Mouse (Mus musculus): Measurements from ENCODE around the gene Snap47. TPM values are rescaled to one million over a fixed set of nuclear protein-coding genes. Genes with fewer than 3 reads are reported as not detected.

The Snap47 gene
- polyA plus RNA-seq, 1 experiment: 0.58 TPM

DNA sequence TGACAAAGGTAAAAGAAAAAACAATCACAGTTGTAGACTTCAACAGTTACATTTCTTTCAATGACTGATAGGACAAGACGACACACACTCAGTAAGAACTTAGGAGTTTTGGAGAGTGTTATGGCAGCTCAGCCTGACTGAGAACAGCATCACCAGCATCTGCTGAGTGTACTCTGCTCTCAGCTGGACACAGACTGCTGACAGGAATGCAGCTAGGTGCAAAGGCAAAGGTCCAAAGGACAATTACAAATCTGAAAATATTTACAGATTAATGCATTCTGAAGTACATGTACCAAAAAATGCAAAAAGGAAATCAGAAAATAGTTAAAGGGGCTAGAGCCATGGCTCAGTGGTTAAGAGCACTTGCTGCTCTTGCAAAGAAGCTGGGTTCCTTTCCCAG is 21.0 kb downstream of the Snap47 start:
- peaks cover 11% of the 10 kb centered on the region; the same call in 1 of the 2 replicates for H3K36me3 ChIP-seq (ENCODE audit: control insufficient read depth)
- H3K4me1 ChIP-seq (ENCODE audit: control insufficient read depth): no peaks in the 10 kb centered on the region
- H3K9me3 ChIP-seq (ENCODE audit: control insufficient read depth, low read length): no peaks in the 10 kb centered on the region
- H3K27me3 ChIP-seq (ENCODE audit: control insufficient read depth): no peaks in the 10 kb centered on the region
- TF ChIP-seq GATA1 (IDR thresholded peaks at IDR 0.05; ENCODE audit: low read length): no peak
- TF ChIP-seq TAL1 (IDR thresholded peaks at IDR 0.05; ENCODE audit: low read length): no peak
- H3K4me3 ChIP-seq (replicated peaks): no peak overlapping the region

DNA sequence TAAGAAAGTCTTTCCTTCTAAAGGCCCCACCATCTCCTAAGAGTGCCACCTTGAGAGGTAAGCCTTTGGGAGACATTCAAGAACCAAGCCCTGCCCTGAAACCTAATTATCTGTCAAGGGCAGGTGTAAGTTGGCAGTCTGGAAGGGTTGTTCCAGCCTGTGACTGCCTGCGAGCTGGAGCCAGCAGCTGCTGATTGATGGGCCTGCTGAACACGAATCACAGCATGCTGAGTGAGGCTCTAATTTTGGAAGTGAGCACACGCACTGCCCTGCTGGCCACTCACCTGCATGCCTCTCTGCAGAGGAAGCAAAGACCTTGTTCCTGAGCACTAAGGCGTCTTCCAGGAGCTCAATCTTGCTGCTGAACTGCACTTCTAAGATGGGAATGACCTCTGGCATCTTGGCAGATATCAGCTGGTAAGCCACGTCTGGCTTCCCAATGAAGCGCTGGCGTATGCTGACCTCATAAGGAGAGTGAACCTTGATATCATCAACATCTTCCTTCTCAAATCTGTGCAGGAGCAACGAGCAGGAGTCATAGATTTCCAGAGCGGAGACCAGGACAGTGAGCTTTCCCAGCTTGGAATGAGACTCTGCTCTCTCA is 22.8 kb downstream of the Snap47 start:
- Histone ChIP-seq H3K4me1 (ENCODE audit: control insufficient read depth) (no peaks in the 10 kb centered on the region), H3K36me3 (ENCODE audit: control insufficient read depth) (peaks cover 11% of the 10 kb centered on the region; the same call in 1 of the 2 replicates), H3K4me3 (replicated peaks) (no peak overlapping the region), H3K9me3 (ENCODE audit: control insufficient read depth, low read length) (no peaks in the 10 kb centered on the region), H3K27me3 (ENCODE audit: control insufficient read depth) (no peaks in the 10 kb centered on the region)
- no peak for TF ChIP-seq GATA1 (IDR thresholded peaks at IDR 0.05; ENCODE audit: low read length)
- TF ChIP-seq TAL1 (IDR thresholded peaks at IDR 0.05; ENCODE audit: low read length): no peak

DNA sequence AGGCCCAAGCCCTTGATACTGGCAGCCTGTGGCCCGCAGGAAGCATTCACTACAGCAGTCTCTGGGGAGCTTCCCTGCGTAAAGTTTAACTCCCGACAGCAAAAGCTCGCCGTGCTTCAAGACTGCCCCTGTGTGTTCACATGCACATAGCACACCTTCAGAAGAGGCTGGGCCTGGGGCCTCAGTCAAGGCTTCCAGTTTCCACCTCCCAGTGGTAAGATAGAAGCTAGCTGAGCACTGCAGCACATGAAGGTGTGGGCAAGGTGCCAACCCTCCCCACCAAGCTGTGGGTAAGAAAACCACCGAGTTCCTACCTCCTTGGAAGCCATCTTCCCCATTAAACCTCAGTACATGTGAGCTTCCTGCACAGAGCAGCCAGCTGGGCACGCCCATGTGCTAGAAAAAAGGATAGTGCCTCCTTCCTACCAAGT is 25.3 kb downstream of the Snap47 start:
- Histone ChIP-seq H3K27me3 (ENCODE audit: control insufficient read depth) (no peaks in the 10 kb centered on the region), H3K9me3 (ENCODE audit: control insufficient read depth, low read length) (no peaks in the 10 kb centered on the region), H3K4me1 (ENCODE audit: control insufficient read depth) (no peaks in the 10 kb centered on the region), H3K36me3 (ENCODE audit: control insufficient read depth) (peaks cover 19% of the 10 kb centered on the region; the same call in 1 of the 2 replicates), H3K4me3 (replicated peaks) (no peak overlapping the region)
- TF ChIP-seq GATA1 (IDR thresholded peaks at IDR 0.05; ENCODE audit: low read length) (no peak), TAL1 (IDR thresholded peaks at IDR 0.05; ENCODE audit: low read length) (no peak)

DNA sequence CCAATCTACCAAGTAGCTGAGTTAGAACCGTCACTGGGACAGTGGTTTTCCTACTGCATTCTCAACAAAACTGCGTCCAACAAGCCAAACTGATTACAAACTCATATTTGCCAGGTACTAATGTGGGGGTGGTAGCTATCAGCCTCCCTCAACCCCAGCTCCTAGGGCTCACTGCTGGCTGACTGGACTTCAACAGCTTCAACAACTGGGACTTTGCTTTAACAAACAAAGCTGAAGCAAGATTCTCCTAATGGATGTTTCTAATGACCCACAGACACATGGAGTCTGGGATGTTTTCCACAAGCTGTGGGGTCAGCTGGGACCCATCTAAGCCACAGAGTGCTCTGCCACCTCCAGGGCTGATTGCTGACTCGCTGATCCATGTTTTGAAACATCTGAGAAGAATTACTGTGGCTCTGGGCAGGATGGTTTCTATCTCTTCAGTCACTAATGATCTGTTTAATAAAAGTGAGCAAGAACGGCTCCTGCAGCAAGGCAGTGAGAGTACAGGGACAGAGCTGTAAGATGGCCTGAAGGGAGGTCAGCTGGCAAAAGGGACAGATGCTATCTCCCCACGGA is 27.9 kb downstream of the Snap47 start:
- no peaks in the 10 kb centered on the region for H3K4me1 ChIP-seq (ENCODE audit: control insufficient read depth)
- no peak for TF ChIP-seq TAL1 (IDR thresholded peaks at IDR 0.05; ENCODE audit: low read length)
- TF ChIP-seq GATA1 (IDR thresholded peaks at IDR 0.05; ENCODE audit: low read length): no peak
- H3K36me3 ChIP-seq (ENCODE audit: control insufficient read depth): peaks cover 17% of the 10 kb centered on the region; the same call in 1 of the 2 replicates
- H3K27me3 ChIP-seq (ENCODE audit: control insufficient read depth): no peaks in the 10 kb centered on the region
- H3K4me3 ChIP-seq (replicated peaks): no peak overlapping the region
- H3K9me3 ChIP-seq (ENCODE audit: control insufficient read depth, low read length): no peaks in the 10 kb centered on the region

DNA sequence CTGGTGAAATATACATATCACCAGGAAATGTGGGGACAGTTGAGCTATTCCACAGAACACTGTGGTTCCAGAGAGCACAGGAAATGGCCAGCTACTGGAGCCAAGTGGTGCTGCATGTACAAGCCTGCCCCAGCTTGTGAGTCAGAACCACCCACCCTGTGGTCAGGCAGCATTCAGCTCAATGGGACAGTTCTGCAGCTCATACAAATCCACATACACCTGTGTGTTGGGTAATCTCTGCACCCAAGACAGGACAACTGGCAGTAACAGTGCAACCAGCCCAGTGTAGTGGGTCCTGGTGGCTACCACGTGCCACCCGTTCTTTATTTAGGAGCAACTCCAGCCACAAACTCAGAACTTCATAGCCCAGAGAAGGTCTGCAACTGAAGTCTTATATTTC is 29.0 kb downstream of the Snap47 start:
- Histone ChIP-seq H3K36me3 (ENCODE audit: control insufficient read depth) (peaks cover 14% of the 10 kb centered on the region; the same call in 1 of the 2 replicates), H3K4me3 (replicated peaks) (no peak overlapping the region), H3K4me1 (ENCODE audit: control insufficient read depth) (no peaks in the 10 kb centered on the region), H3K9me3 (ENCODE audit: control insufficient read depth, low read length) (no peaks in the 10 kb centered on the region), H3K27me3 (ENCODE audit: control insufficient read depth) (no peaks in the 10 kb centered on the region)
- no peak for TF ChIP-seq TAL1 (IDR thresholded peaks at IDR 0.05; ENCODE audit: low read length)
- no peak for TF ChIP-seq GATA1 (IDR thresholded peaks at IDR 0.05; ENCODE audit: low read length)

DNA sequence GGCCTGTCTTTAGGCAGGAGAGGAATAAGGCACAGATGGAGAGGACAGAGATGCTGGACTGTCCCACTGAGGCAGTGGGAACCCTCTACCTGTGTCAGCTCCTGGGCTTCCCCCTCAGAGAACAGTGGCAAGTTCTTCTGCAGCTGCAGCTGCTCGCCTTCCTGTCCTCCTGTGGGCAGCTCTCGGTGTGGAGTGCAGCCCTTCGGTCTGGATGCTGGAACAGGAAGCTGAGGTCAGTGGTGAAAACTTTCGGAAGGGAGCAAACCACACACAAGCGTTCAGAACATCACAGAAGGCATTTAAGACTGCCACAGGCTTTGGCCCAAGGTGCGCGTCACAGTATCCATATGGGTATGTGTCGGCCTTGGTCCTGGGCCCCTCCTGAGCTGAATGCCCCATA is 29.6 kb downstream of the Snap47 start:
- Histone ChIP-seq H3K27me3 (ENCODE audit: control insufficient read depth) (no peaks in the 10 kb centered on the region), H3K36me3 (ENCODE audit: control insufficient read depth) (peaks cover 10% of the 10 kb centered on the region; the same call in 1 of the 2 replicates), H3K4me1 (ENCODE audit: control insufficient read depth) (no peaks in the 10 kb centered on the region), H3K9me3 (ENCODE audit: control insufficient read depth, low read length) (no peaks in the 10 kb centered on the region), H3K4me3 (replicated peaks) (no peak overlapping the region)
- no peak for TF ChIP-seq GATA1 (IDR thresholded peaks at IDR 0.05; ENCODE audit: low read length)
- TF ChIP-seq TAL1 (IDR thresholded peaks at IDR 0.05; ENCODE audit: low read length): no peak

DNA sequence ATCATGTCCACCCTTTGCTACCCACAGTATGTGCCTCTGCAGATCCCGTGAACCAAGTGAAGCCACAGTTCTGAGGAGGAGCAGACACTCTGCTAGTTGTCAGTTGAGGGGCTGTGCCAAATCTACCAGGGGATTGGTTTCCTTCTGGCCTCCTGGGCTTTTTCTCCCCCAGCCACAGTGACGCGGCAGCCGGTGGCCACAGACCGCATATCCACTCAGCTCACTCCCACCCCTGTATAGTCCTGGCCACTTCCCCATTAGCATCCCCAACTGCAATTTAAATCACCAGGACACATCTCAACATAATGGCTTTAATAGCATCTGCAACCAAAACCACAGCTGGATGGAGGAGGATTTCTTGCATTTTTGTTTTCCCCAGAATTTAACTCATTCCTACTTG is 32.3 kb downstream of the Snap47 start:
- no peak for TF ChIP-seq TAL1 (IDR thresholded peaks at IDR 0.05; ENCODE audit: low read length)
- TF ChIP-seq GATA1 (IDR thresholded peaks at IDR 0.05; ENCODE audit: low read length): no peak
- Histone ChIP-seq H3K9me3 (ENCODE audit: control insufficient read depth, low read length) (no peaks in the 10 kb centered on the region), H3K4me1 (ENCODE audit: control insufficient read depth) (no peaks in the 10 kb centered on the region), H3K36me3 (ENCODE audit: control insufficient read depth) (peaks cover 9% of the 10 kb centered on the region; the same call in 1 of the 2 replicates), H3K27me3 (ENCODE audit: control insufficient read depth) (no peaks in the 10 kb centered on the region), H3K4me3 (replicated peaks) (no peak overlapping the region)

DNA sequence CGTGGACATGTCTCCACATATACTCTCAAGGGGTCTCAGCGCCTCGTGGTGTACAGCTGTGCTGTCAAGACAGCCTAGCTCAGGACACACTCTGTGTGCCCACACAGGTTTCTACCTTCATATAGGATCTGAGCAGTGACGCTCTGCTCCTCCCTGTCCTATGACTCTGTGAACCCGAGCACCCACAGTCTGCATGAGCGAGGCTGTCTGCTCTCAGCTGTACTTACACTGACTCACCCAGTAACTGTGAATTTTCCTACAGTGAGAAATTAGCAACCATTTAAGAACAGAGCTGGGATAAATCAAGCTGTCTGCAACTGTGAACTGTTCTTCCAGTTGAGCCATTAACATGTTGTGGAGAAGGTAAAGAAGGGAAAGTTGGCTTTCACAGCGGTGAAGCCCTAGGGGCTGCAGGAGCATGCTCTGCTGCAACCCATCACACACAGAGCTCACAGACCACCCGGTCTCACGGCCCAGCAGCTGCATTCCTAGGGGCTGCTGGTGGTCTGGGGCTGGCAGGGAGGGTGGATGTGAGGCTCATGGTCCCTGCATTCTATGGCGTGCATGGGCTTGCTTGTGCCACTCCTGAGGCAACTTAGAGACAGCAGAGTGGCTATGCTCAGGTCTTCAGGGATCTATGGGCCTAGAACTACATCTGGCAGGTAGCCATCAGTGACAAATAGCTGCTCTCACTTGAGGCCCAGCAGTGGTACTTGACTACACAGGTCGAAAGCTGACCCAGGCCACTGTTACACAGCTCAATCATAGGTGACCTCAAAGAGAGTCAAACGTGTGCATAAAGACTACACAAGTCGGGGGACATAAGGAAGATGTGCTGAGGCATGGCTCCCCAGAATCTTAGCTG is 37.8 kb downstream of the Snap47 start:
- Histone ChIP-seq H3K36me3 (ENCODE audit: control insufficient read depth) (peaks cover 9% of the 10 kb centered on the region; the same call in 1 of the 2 replicates), H3K4me1 (ENCODE audit: control insufficient read depth) (peaks cover 3% of the 10 kb centered on the region), H3K4me3 (replicated peaks) (no peak overlapping the region), H3K27me3 (ENCODE audit: control insufficient read depth) (no peaks in the 10 kb centered on the region), H3K9me3 (ENCODE audit: control insufficient read depth, low read length) (no peaks in the 10 kb centered on the region)
- TF ChIP-seq TAL1 (IDR thresholded peaks at IDR 0.05; ENCODE audit: low read length): no peak
- no peak for TF ChIP-seq GATA1 (IDR thresholded peaks at IDR 0.05; ENCODE audit: low read length)

DNA sequence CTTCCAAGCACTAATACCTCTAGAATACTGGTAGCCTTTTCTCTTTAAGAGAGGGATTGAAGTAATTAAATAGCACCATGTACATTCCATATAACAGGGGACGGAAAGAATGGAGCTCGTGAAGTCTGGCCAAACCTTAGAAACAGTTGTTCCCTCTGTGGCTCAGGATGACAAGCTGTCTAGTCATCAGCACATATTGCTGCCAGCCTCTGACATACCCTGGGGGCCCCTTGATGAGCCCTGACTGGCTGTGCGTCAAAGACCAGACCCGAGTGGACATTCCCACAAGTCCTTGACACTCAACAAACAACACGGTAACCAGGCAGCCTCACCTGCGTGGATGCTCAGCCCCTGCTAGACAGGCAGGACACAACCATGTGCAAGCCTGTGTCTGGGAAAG is 38.9 kb downstream of the Snap47 start:
- H3K27me3 ChIP-seq (ENCODE audit: control insufficient read depth): no peaks in the 10 kb centered on the region
- peaks cover 9% of the 10 kb centered on the region; the same call in 1 of the 2 replicates for H3K36me3 ChIP-seq (ENCODE audit: control insufficient read depth)
- H3K4me1 ChIP-seq (ENCODE audit: control insufficient read depth): peaks cover 3% of the 10 kb centered on the region
- H3K9me3 ChIP-seq (ENCODE audit: control insufficient read depth, low read length): no peaks in the 10 kb centered on the region
- H3K4me3 ChIP-seq (replicated peaks): no peak overlapping the region
- TF ChIP-seq TAL1 (IDR thresholded peaks at IDR 0.05; ENCODE audit: low read length) (no peak), GATA1 (IDR thresholded peaks at IDR 0.05; ENCODE audit: low read length) (no peak)
